Comparison of ENCODE assay signal across 8 mouse cellular contexts in genomic region chr3:137917694-137918171, GRCm38 (mm10). TPM values are rescaled to one million over a fixed set of nuclear protein-coding genes. Genes with fewer than 3 reads are reported as not detected.
DNase-seq lines count a peak whose midpoint lies in the region; ATAC-seq and TF ChIP-seq lines count a peak whose summit lies in the region.

No protein-coding gene starts in this region.

- ATAC-seq in embryonic facial prominence, embryonic 12.5 days (ENCODE audit: insufficient number of reproducible peaks, insufficient read depth, low FRiP score, low TSS enrichment), result no peak
- ATAC-seq in intestine, embryonic 15.5 days, result no peak; the same call in 1 of the 2 replicates
- peak; percentile 70 for ATAC-seq in neural tube, embryonic 13.5 days (ENCODE audit: low read depth)

- peak overlapping the region; percentile 82 for H3K4me2 ChIP-seq in embryonic facial prominence, embryonic 12.5 days (replicated peaks)
- H3K4me2 ChIP-seq in intestine, embryonic 15.5 days (replicated peaks), result peak overlapping the region; percentile 77
- H3K4me2 ChIP-seq in neural tube, embryonic 13.5 days, result peak overlapping the region; percentile 90

- WGBS in embryonic facial prominence, embryonic 12.5 days, result 16% methylated on average over 12 of the region's 12 CpGs
- 19% methylated on average over 12 of the region's 12 CpGs for WGBS in intestine, embryonic 15.5 days
- WGBS in neural tube, embryonic 13.5 days, result 21% methylated on average over 12 of the region's 12 CpGs

- peaks cover 14% of the 10 kb centered on the region; the same call in 1 of the 2 replicates for H3K4me1 ChIP-seq in embryonic facial prominence, embryonic 12.5 days
- peaks cover 4% of the 10 kb centered on the region; the same call in 1 of the 2 replicates for H3K4me1 ChIP-seq in intestine, embryonic 15.5 days (replicated peaks)
- peaks cover 27% of the 10 kb centered on the region for H3K4me1 ChIP-seq in neural tube, embryonic 13.5 days (replicated peaks)

- H3K36me3 ChIP-seq in embryonic facial prominence, embryonic 12.5 days, result 0 out of 2 replicates have a peak, but pooled peaks cover 10% of the 10 kb centered on the region
- 0 out of 2 replicates have a peak, but pooled peaks cover 2% of the 10 kb centered on the region for H3K36me3 ChIP-seq in intestine, embryonic 15.5 days
- H3K36me3 ChIP-seq in neural tube, embryonic 13.5 days, result peaks cover 16% of the 10 kb centered on the region

- H3K4me3 ChIP-seq in layer of hippocampus, adult 2 months, result peak overlapping the region; percentile 93
- H3K4me3 ChIP-seq in embryonic facial prominence, embryonic 12.5 days, result peak overlapping the region; percentile 73
- peak overlapping the region; percentile 93 for H3K4me3 ChIP-seq in intestine, embryonic 15.5 days (replicated peaks)
- peak overlapping the region; percentile 94 for H3K4me3 ChIP-seq in neural tube, embryonic 13.5 days

- peak overlapping the region; percentile 46; the same call in 1 of the 2 replicates for H3K9ac ChIP-seq in embryonic facial prominence, embryonic 12.5 days
- peak overlapping the region; percentile 24; the same call in 1 of the 2 replicates for H3K9ac ChIP-seq in intestine, embryonic 15.5 days
- H3K9ac ChIP-seq in neural tube, embryonic 13.5 days, result peak overlapping the region; percentile 94

- peak overlapping the region; percentile 96 for H3K27ac ChIP-seq in layer of hippocampus, adult 2 months
- H3K27ac ChIP-seq in embryonic facial prominence, embryonic 12.5 days, result peak overlapping the region; percentile 77
- H3K27ac ChIP-seq in intestine, embryonic 15.5 days, result peak overlapping the region; percentile 70
- H3K27ac ChIP-seq in neural tube, embryonic 13.5 days (replicated peaks), result peak overlapping the region; percentile 84

- no peaks in the 10 kb centered on the region for H3K9me3 ChIP-seq in embryonic facial prominence, embryonic 12.5 days
- H3K9me3 ChIP-seq in intestine, embryonic 15.5 days, result no peaks in the 10 kb centered on the region
- H3K9me3 ChIP-seq in neural tube, embryonic 13.5 days, result no peaks in the 10 kb centered on the region

- no peaks in the 10 kb centered on the region for H3K27me3 ChIP-seq in embryonic facial prominence, embryonic 12.5 days
- no peaks in the 10 kb centered on the region for H3K27me3 ChIP-seq in intestine, embryonic 15.5 days (replicated peaks)
- no peaks in the 10 kb centered on the region for H3K27me3 ChIP-seq in neural tube, embryonic 13.5 days

- no peak for DNase-seq in layer of hippocampus, adult 2 months (ENCODE audit: low spot score in 2 of 2)
- no peak for DNase-seq in layer of hippocampus, adult 11-12 months (ENCODE audit: low spot score)
- DNase-seq in ovary, postnatal 14 days (ENCODE audit: low spot score), result no peak
- DNase-seq in adrenal gland, postnatal 10 days, result no peak
- DNase-seq in urinary bladder, adult 2 months (ENCODE audit: low spot score), result no peak

- TF ChIP-seq CTCF in layer of hippocampus, adult 2 months (conservative IDR thresholded peaks at IDR 0.05), result no peak

RNA-seq across cellular contexts. Expression of gene Lamtor3, which starts 0.6 kb away (rescaled TPM):
- 10 to 100 TPM; 64.4 to 65.3 TPM for total RNA-seq in layer of hippocampus, adult 2 months (2021)
- polyA plus RNA-seq in embryonic facial prominence, embryonic 12.5 days (2016; fragmentation: Nextera tagmentation; extraction: Ambion mirVana), result 96.8 and 102 TPM in 2 replicates
- 135 and 139 TPM in 2 replicates for polyA plus RNA-seq in intestine, embryonic 15.5 days (2015; fragmentation: Nextera tagmentation; extraction: Ambion mirVana)
- polyA plus RNA-seq in neural tube, embryonic 13.5 days (2015; fragmentation: Nextera tagmentation; extraction: Ambion mirVana), result 115 and 118 TPM in 2 replicates
- total RNA-seq in adrenal gland, postnatal 10 days (2021), result 10 to 100 TPM; 68.6 to 72.0 TPM
- polyA plus RNA-seq in urinary bladder, adult 2 months (2012; rRNA removed), result 81.4 and 102 TPM in 2 replicates

RNA-seq across cellular contexts. Expression of gene Dnajb14, which starts 50.3 kb away (rescaled TPM):
- total RNA-seq in layer of hippocampus, adult 2 months (2021), result 10 to 100 TPM; 52.7 to 52.9 TPM
- polyA plus RNA-seq in embryonic facial prominence, embryonic 12.5 days (2016; fragmentation: Nextera tagmentation; extraction: Ambion mirVana), result 12.0 and 12.3 TPM in 2 replicates
- polyA plus RNA-seq in intestine, embryonic 15.5 days (2015; fragmentation: Nextera tagmentation; extraction: Ambion mirVana), result 13.5 and 14.0 TPM in 2 replicates
- polyA plus RNA-seq in neural tube, embryonic 13.5 days (2015; fragmentation: Nextera tagmentation; extraction: Ambion mirVana), result 12.9 and 13.0 TPM in 2 replicates
- total RNA-seq in adrenal gland, postnatal 10 days (2021), result 10 to 100 TPM; 15.3 to 16.3 TPM
- 7.9 and 8.8 TPM in 2 replicates for polyA plus RNA-seq in urinary bladder, adult 2 months (2012; rRNA removed)

RNA-seq across cellular contexts. Expression of gene H2afz, which starts 53.4 kb away (rescaled TPM):
- 100 to 1,000 TPM; 142 to 147 TPM for total RNA-seq in layer of hippocampus, adult 2 months (2021)
- polyA plus RNA-seq in embryonic facial prominence, embryonic 12.5 days (2016; fragmentation: Nextera tagmentation; extraction: Ambion mirVana), result 2,399 and 2,450 TPM in 2 replicates
- polyA plus RNA-seq in intestine, embryonic 15.5 days (2015; fragmentation: Nextera tagmentation; extraction: Ambion mirVana), result 1,494 and 1,747 TPM in 2 replicates
- 1,003 and 1,122 TPM in 2 replicates for polyA plus RNA-seq in neural tube, embryonic 13.5 days (2015; fragmentation: Nextera tagmentation; extraction: Ambion mirVana)
- total RNA-seq in adrenal gland, postnatal 10 days (2021), result 100 to 1,000 TPM; 246 to 278 TPM
- 505 and 565 TPM in 2 replicates for polyA plus RNA-seq in urinary bladder, adult 2 months (2012; rRNA removed)

Comparison
In these comparisons a context has a peak if more than half of its experiments do, and no peak if none do; other contexts are left out.
1. H3K9ac ChIP-seq: peak in every context shown above with its lines; median percentile 94 in neural tube, embryonic 13.5 days; 46 in embryonic facial prominence, embryonic 12.5 days; 24 in intestine, embryonic 15.5 days.